Mouse (Mus musculus) brain, embryonic 18.5 days (tissue): Measurements from ENCODE around the gene Rnf43.

Experiments used
- DNase-seq: peaks from one replicate; pipeline ENCODE4 v3.0.0-alpha.2; 2012; ENCODE audit warnings: low read depth, low spot score

The Rnf43 gene

DNA sequence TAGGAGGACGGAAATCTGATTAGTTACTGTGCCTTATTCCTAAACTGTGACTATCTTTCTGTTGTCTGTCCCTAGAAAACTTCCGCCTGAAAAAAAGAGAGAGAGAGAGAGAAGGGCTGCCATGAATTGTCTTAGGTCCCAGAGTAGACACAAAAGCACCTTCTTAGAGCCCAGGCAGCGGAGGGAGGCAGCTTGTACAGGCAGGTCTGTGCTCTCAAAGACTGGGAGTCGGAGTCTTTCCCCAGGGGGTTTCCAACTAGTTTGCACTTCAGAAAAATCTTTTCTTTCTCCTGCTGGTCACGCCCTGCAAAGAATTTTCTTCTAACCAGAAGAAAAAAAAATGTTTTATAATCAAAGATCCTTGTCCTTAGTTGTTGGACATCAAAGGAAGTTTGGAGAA, 15.2 kb downstream of the Rnf43 start:
- no peak for DNase-seq

DNA sequence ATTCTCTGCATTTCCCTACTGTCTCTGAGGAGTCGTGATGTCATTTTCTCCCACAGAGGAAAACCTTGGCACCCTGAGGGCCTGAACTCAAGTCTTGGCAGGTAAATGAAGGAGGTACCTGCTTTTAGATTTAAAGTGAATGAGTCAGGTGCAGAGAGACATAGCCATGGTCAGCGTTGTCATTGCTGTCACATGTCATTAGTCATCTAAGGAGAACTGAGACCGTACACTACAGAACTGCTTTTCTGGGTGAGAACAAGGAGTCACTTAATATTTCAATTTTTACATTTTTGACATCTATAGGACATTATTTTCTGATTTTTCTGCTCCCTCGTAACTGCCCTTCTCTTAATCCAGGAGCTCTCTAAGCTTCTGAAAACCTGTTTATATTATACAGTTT, 16.0 kb downstream of the Rnf43 start:
- no peak for DNase-seq

DNA sequence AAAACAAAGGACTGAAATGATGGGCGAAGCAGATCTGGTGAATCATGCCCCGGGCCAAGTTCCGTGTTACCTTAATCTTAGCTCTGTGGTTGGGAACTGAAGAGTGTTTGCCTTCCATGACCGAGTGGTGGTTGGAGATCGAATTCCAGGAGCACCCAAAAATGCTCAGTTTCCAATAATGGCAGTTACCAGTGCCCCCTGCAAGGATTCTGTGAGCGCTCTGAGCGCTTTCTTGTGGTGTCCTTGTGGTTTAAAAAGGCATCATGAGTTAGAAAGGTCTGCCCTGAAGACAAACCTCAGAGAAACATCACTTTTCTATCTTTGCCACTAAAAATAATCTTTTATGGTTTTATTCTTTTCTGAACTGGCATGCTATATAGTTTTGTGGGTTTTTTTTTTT, 16.5 kb downstream of the Rnf43 start:
- DNase-seq = no peak

DNA sequence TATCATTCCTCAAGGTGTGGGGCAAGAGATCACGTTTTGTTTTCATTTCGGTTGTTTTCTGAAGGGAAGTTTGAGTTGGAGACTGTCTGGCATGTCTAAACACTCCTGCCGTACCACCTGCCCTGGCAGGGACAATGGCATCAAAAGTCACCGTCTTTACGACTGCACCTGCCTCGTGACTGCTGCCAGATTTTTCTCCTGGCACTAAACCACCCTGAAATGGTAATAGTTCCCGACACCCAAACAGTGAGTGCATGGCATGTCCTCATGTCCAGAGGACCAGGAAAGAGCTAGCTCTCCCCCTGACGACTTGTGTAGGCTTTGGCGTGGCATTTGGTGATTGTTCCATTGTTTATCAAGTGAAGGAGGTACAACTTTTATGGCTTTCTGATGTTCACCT, 18.3 kb downstream of the Rnf43 start:
- DNase-seq = no peak

DNA sequence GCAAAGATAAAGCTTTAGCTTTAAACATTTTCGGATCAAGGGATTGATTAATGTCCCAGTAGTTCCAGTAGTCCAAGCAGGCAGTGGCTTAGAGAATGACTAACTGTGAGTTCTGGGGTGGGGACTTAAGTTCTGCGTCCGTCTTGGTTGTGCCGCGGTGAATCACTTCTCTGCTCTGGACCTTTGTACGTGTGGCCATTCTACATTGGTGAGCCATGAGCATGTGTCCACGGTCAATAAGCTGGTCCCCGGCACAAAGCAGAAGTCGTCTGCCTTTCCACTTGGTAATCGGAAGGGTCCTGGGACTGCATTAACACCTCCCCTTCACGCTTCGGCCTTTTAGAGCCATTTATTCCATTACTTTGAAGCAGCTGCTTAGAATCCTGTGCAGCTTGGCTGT, 19.6 kb downstream of the Rnf43 start:
- DNase-seq = no peak

DNA sequence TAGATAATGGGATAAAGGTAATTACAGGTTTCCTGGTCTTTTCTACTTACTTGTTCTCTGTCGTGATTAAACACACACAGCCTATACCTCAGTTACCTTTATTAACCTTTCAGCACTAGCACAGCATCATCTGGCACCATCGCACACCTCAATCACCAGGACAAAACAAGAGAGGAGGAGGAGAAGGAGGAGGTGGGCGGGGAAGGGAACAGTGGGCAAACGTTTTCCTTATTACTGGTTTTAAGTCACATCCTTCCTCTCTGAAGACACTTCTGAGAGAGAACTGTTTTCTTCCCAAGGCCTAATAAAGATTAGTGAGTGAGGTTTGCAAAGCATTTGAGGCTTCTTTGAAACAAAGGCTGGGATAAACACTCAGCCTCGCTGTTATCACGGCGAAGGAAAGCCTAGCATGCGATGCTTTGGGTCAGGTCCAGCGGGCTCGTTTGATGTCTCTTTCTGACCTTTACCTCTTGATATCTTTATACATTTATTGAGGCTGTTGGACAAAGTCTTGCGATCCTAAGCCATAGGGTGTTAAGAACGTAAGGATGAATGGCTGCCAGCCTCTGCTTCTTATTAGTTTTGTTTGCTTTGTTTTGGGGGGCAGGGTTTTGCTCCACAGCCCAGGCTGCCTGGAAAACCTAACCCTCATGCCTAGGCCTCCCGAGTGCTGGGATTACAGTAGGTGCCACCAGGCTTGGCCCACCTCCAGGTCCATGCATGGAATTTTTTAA, 20.5 kb downstream of the Rnf43 start:
- DNase-seq = no peak

DNA sequence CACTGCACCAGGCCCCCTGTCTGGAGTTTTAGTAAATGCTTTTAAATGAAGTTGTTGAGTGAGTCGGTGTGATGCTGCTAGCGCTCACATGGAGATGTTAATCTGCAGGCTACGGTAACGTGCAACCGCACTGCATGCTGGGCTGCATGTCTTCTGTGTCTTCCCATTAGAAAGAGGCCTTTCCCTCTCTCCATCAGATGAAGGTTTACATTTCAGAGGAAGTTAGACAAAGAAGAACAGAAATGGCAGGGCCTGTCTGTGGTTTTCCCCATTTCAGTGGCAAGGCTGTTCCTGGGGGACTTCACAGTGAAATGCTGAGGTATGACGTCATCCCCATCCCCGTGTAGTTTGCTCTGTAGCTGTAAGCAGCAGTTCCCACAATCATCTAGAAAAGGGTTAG, 23.9 kb downstream of the Rnf43 start:
- DNase-seq = no peak

DNA sequence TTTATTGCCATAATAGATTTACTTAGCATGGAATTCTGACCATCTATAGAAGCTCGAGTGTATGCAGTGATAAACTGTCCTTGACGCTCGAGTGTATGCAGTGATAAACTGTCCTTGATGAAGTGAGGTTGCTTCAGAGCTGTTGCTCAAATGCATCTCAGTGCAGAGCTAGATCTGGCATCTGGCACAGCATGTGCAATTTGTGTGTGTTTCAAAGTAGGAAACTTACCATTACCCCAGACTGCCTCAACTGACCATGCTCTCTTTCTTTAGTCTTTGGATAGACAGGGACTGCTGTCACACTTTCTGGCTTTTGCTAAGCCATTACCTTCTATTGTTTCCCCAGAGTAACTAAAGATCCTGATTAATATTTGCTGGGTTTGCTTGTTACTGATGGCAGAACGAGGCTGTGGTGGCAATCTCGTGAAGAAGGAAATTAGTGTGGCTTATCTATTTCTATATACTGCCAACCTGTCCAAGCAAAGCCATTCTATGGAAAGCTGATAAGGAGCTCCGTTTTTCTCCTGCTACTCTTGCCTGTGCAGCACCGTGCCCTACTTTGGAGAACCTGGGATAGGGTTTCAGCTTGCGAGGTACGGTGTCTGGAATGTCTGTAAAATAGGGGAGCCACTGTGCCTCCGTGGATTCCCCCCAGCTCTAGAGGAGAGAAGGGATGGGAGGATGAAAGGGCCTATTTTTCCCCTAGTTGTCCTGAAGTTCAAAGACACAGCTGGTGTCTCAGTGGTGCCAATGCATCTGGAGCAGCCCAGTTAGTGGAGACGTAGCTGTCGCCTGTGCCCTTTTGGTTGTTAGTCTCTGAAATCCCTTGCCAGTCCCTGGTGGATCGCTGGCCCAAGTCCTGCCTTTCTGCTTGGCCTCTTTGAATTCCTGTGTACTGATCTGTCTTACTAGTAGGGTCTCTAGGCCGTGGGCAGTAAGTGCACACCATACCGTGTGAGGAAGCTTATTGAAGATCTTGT, 25.0 kb downstream of the Rnf43 start:
- DNase-seq = no peak

DNA sequence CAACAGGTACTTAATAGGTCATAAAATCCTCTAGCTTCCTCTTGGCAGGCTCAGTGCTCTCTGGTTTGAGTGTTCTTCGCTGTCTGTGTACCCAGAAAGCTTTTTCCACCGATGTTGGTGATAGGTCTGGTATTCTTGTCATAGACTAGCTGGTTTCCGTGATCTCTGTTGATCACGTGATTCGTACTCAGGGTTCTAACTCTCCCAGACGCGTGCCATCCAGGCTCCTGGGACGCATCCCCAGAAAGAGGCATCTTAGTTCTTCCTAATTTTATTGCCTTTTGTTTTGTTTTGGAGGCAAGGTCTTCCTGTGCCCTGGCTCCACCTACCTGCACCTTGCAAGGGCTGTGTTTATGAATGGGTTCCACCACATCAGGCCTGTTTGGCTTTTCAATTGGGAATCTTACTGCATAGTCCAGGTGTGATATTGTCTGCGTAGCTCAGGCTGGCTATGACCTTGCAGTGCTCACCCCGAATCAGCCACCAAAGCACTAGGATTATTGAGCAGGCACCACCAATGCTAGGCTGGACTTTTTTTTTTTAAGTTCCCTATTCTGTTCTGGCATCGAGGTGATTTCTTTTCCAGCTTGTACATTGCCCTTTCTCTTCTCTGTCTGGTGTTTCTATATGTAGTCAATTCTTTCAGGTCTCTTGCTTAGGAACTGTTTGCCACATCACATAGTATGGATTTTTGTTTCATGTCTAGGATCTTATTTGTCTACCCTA, 26.1 kb downstream of the Rnf43 start:
- no peak for DNase-seq

DNA sequence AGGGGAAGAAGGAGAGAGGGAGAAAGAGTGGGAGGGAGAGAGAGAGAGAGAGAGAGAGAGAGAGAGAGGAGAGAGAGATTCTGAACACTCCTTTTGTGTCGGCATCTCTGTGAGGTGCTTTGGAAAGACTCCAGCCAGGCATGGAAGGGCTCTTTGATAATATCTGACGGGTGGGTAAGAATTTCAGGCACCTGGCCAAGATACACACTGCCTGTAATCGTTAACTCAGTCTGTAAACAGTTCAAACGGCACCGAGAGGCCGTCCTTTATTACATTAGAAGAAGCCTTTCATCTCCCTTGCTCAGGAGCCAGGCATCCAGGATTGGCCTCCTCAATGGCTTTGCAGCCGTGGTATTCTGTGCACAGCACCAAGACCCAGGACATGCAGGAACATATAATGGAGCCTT, 26.9 kb downstream of the Rnf43 start:
- DNase-seq = peak; percentile 10

DNA sequence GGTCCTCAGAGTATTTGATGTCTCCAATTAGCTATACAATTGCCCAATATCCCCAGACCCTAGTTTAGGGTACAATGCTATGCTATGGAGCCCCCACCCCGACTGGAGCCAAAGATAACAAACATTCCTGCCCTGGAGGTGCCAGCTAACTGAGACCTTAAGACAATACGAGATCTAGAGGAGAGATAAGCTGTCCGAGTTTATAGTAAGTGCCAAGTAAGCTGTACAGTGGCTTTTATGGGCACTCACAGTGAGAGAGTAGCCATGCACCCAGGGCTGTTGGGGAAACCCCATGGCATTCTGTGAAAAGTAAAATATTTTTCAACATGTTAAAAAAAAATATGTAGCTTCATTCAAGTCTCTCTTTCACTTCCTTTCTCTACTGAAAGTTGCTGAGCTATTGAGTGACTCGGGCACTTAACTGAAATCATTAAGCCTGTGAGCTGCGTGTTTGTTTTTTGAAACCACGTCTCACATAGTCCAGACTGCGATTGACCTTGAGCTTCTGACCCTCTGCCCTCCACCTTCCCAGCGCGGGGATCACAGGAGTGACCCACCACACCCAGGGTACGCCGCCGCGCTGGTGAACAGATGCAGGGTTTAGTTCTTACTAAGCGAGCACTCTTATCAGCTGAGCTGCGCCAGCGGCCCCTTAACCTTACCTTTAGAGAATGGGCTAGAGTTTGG, 27.7 kb downstream of the Rnf43 start:
- no peak for DNase-seq

DNA sequence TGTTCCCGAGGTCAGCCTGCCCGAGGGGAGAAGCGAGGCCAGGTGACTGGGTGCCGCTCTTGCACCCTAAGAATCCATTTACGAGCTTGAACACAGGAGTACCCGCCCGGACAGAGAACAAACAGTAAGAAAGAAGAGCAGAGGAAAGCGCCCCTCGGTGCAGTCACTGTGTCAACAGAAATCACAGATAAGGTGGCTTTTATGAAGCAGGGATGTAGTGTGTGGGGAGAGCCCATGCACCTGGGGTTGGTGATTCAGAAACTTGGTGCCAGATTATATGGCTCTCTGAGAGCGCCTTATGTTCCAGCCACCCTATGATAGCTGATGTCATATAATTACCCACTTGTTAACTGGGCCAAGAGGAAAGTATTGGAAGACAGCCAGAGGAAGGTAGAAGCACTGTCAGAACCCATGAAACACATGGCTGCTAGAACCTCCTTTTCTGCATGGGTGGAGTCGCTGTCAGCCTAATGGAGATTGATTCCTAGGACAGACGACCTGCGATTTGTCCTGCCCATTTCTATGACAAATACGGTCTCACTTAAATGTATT, 34.7 kb downstream of the Rnf43 start:
- DNase-seq = no peak

DNA sequence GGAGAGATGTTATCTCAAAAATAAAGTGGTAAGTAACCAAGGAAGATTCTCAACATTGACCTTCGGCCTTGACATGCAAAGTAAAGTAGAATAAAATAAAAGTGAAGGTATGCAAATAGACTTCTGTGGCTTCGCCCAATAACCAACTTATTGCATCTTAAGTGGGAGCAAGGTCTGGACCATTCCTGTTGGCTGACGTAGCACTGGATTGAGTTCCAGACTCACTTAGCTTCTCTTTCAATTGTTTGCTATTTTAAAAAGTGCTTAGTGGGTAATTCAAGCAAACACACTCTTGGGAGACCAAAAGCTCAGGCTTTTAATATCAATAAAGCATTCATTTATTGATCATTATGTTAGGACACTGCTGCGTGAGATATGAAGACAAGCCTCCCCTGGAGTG, 35.6 kb downstream of the Rnf43 start:
- no peak for DNase-seq

DNA sequence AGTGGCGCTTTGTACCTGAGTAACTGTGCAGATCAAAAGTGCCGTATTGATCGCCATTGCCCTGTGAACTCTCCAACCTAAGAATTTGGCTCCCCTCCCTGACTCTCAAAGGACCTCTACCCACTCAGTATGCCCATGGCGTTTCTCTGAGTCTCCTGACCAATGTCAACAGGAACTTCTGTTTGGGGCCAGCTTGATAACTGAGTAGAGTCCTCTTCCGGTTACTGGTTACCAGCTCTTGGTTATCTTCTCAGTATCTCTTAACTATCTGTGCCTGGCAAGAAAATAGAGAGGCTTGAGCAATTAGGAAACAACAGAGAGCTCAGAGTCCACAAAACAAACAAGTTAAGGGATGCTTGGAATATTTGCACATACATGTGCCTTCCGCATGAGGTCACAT, 38.6 kb downstream of the Rnf43 start:
- no peak for DNase-seq

DNA sequence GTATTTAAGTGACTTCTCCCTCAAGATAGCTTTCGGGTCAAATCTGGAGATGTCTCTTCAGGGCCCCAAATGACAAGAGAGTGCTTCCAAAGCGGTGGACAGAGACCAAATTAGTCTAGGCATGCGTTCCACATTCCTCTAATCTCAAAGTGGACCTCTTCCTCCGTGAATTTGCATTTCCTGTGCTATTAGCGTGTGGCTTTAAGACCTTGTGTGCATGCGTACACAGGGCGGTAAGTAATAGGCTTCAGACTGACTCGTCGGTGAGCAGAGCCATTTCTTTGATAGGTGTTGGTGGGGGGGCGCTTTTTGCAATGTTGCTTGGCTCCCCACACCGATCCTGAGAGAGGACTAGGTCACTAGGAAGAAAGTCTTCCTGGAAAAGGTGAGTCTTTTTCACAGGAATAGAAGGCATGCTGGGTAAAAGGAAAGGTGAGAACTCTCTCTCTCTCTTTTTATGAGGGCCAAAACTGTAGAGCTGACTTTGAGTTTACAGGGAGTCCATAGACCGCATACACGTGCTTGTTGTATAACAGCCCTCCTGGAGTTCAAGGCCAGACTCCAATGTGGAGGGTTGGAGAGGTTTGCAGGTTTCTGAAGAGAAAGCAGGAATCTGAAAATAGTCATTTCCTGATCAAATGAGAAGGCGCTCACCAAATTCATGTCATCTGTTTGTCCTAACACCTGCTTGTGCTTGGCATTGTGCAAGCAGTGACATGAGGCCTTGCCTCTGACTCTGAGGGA, 39.5 kb downstream of the Rnf43 start:
- no peak for DNase-seq

DNA sequence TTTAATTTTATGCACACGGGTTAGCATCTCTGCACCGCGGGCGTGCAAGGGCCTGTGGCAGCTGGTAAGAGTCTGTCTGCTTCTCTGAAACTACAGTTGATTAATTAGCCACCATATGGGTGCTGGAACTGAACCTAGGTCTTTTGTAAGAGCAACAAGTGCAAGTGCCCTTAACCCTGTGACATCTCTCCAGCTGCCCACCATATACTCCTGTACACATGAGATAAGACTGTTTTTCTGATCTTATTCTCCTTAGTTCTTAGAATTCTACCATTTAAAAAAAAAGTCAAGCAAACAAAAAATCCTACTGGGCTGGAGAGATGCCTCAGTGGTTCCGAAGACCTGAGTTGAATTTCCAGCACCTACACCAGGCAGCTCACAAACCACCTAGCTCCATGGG, 41.1 kb downstream of the Rnf43 start:
- no peak for DNase-seq

DNA sequence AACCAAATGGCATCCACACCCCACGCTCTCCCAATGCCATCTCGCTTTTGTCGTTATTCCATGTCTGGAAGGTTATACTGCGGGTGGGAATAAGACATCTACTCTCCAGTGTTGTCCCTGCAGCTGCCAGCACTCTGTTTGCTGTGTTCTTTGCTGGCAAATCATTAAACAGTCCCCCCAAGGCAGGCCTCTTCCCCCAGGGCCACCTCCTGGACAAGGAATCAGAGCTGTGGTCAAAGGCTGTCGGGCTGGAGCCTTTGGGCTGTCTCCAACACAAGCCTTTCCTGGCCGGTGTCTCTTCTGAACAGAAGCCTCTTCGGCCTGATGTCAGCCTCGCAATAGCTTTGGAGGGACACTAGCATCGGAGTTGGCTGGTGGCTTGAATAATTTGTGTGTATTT, 41.8 kb downstream of the Rnf43 start:
- no peak for DNase-seq

DNA sequence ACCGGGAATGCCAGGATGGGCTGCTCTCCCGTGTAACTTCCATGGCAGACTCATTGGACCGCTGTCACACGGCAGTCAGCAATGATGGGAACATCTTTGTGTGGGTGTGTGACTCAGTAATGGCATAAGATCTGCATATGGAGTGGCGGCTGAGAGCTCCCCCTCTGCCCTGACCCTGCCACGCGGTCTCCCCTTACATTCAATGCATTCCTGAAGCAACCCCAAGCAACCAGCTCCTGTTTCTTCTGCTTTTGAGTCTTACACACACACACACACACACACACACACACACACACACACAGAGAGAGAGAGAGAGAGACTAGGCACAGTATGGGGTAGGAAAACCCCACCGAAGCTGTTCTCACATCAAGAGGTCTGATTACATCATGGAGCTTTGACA, 45.0 kb downstream of the Rnf43 start:
- no peak for DNase-seq

DNA sequence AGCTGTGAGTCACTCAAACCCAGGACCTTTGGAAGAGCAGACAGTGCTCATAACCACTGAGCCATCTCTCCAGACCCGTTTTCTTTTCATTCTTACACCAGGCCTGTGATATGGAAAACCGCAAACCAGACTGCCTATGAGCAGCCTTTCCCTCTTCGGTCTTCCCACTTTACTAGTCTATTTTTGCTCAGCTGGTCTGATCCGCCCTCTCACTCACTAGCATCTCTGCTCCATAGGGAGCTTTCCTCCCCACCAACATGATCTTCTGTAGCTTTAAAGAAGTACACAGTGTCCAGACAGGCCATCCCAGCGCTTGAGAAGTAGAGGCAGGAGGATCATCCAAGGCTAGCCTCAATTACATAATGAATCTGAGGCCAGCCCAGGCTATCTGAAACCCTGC, 46.5 kb downstream of the Rnf43 start:
- no peak for DNase-seq

DNA sequence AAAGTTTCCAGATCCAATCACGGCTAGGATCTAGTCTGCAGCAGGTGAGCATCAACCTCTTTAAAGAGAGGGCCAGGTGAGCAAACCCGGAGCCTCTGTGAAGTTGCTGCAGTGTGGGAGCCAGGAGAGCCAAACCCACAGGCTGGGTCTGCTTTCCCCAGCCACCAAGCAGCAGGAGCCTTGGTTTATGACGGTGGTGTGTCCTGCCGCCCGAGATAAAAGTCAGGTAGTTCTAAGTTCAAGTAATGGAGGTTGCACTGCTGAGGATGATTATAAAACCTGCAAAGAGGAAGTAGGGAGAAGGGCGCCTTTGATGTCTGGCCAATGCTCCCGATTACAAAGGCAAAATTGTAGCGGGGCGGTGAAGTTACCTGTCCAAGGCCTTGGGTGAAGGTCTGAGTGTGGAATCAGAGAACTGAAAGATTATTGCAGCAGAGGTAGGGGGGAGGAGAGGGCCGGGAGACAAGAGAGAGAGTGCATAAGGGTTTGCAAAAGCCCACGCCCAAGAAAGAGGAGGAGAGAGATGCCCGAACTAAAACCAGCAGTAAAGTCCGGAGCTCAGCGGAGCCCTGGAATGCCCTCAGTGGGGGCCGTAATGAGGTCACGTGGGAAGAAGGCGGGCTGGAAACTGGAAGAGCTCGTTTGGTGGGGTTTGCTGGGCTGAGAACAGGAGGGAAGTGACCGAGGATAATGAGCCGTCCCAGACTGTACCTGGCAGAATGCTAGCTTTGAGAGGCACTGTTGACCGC, 47.2 kb downstream of the Rnf43 start:
- no peak for DNase-seq
